Comparison of ENCODE assay signal across 21 mouse cellular contexts in genomic region chr2:26234253-26234652, GRCm38 (mm10). TPM values are rescaled to one million over a fixed set of nuclear protein-coding genes. Genes with fewer than 3 reads are reported as not detected.
DNase-seq lines count a peak whose midpoint lies in the region; ATAC-seq and TF ChIP-seq lines count a peak whose summit lies in the region.
"Had no signal": no experiment of that assay in that cellular context is flagged by ENCODE, and none has a peak within 500 bp of the region (broad histone marks: within the 10 kb centered on the region; RNA-seq: fewer than 3 reads in every experiment).

No protein-coding gene starts in this region.

- TF ChIP-seq EP300 in heart, postnatal 0 days (IDR thresholded peaks at IDR 0.05; ENCODE audit: low read depth), result no peak

- no peak for TF ChIP-seq POLR2A in thymus, adult 2 months (IDR thresholded peaks at IDR 0.05; ENCODE audit: control insufficient read depth, extremely low read depth, insufficient read depth, low read length, poor library complexity)

- H3K4me1 ChIP-seq in heart, postnatal 0 days (ENCODE audit: control insufficient read depth, insufficient read depth), result peaks cover 22% of the 10 kb centered on the region
- H3K4me1 ChIP-seq in heart, embryonic 11.5 days (ENCODE audit: control insufficient read depth, insufficient read depth, low read length), result peaks cover 24% of the 10 kb centered on the region
- H3K4me1 ChIP-seq in thymus, adult 2 months (replicated peaks; ENCODE audit: control insufficient read depth, insufficient read depth, low read length), result peaks cover 41% of the 10 kb centered on the region
- H3K4me1 ChIP-seq in intestine, embryonic 14.5 days (replicated peaks; ENCODE audit: control insufficient read depth, insufficient read depth, low read length), result peaks cover 13% of the 10 kb centered on the region

- H3K9ac ChIP-seq in heart, postnatal 0 days (replicated peaks; ENCODE audit: low read depth, low read length), result no peak overlapping the region
- H3K9ac ChIP-seq in heart, embryonic 11.5 days (ENCODE audit: low read depth, low read length), result no peak overlapping the region
- H3K9ac ChIP-seq in intestine, embryonic 14.5 days (ENCODE audit: low read length), result no peak overlapping the region
- H3K9ac ChIP-seq: hindbrain, embryonic 12.5 days; limb, embryonic 15.5 days; neural tube, embryonic 13.5 days had no signal

- H3K9me3 ChIP-seq in heart, postnatal 0 days (replicated peaks; ENCODE audit: control insufficient read depth, low read length), result no peaks in the 10 kb centered on the region
- H3K9me3 ChIP-seq in heart, embryonic 11.5 days (replicated peaks; ENCODE audit: control insufficient read depth, low read length), result no peaks in the 10 kb centered on the region
- no peaks in the 10 kb centered on the region for H3K9me3 ChIP-seq in intestine, embryonic 14.5 days (ENCODE audit: control insufficient read depth, low read length)
- H3K9me3 ChIP-seq: hindbrain, embryonic 12.5 days; limb, embryonic 15.5 days; neural tube, embryonic 13.5 days had no signal

- H3K27ac ChIP-seq in heart, postnatal 0 days (ENCODE audit: low read depth), result peak overlapping the region; percentile 38; the same call in 1 of the 2 replicates
- H3K27ac ChIP-seq in heart, embryonic 11.5 days (ENCODE audit: low read depth, low read length), result no peak overlapping the region
- H3K27ac ChIP-seq in thymus, adult 2 months (ENCODE audit: control insufficient read depth, insufficient read depth, low read length), result peak overlapping the region; percentile 64
- H3K27ac ChIP-seq in intestine, embryonic 14.5 days (ENCODE audit: low read depth), result peak overlapping the region; percentile 59; the same call in 1 of the 2 replicates
- H3K27ac ChIP-seq: hindbrain, embryonic 12.5 days; limb, embryonic 15.5 days; neural tube, embryonic 13.5 days had no signal

- H3K4me2 ChIP-seq in heart, postnatal 0 days (ENCODE audit: low read depth, low read length), result no peak overlapping the region
- H3K4me2 ChIP-seq in heart, embryonic 11.5 days, result no peak overlapping the region; the same call in 1 of the 2 replicates
- H3K4me2 ChIP-seq in intestine, embryonic 14.5 days (ENCODE audit: low read length), result no peak overlapping the region
- H3K4me2 ChIP-seq: hindbrain, embryonic 12.5 days; limb, embryonic 15.5 days; neural tube, embryonic 13.5 days had no signal

- no peak for TF ChIP-seq CTCF in heart, postnatal 0 days (IDR thresholded peaks at IDR 0.05; ENCODE audit: low read depth)
- no peak for TF ChIP-seq CTCF in thymus, adult 2 months (IDR thresholded peaks at IDR 0.05; ENCODE audit: borderline replicate concordance, control insufficient read depth, extremely low read depth, insufficient read depth, low read length, poor library complexity)

- ATAC-seq in heart, postnatal 0 days (ENCODE audit: insufficient read depth, low read depth), result no peak
- ATAC-seq in heart, embryonic 11.5 days (replicated peaks; ENCODE audit: insufficient number of reproducible peaks, low FRiP score, low TSS enrichment), result no peak
- no peak for ATAC-seq in intestine, embryonic 14.5 days (replicated peaks; ENCODE audit: low FRiP score, low TSS enrichment, low read depth)
- no peak for ATAC-seq in erythroblast, adult 5-6 weeks (replicated peaks; ENCODE audit: low FRiP score, poor library complexity, severe bottlenecking)
- no peak for ATAC-seq in granulocyte monocyte progenitor cell, adult 5-6 weeks (replicated peaks; ENCODE audit: poor library complexity, severe bottlenecking)
- ATAC-seq: forebrain, embryonic 16.5 days had no signal

- H3K4me3 ChIP-seq in heart, postnatal 0 days (ENCODE audit: low read depth, low read length), result no peak overlapping the region
- no peak overlapping the region for H3K4me3 ChIP-seq in heart, embryonic 11.5 days (ENCODE audit: low read depth, low read length)
- H3K4me3 ChIP-seq in thymus, adult 2 months (ENCODE audit: control insufficient read depth, insufficient read depth, low read length), result no peak overlapping the region
- H3K4me3 ChIP-seq in intestine, embryonic 14.5 days (ENCODE audit: low read depth, low read length), result no peak overlapping the region
- H3K4me3 ChIP-seq: hindbrain, embryonic 12.5 days; limb, embryonic 15.5 days; neural tube, embryonic 13.5 days had no signal

- DNase-seq in heart, postnatal 0 days (ENCODE audit: low spot score), result no peak
- DNase-seq in thymus, adult 2 months, result no peak
- no peak for DNase-seq in thymus, postnatal 4 days
- no peak for DNase-seq in intestine, embryonic 14.5 days (ENCODE audit: low spot score)
- DNase-seq: adrenal gland, adult 8-10 months; cerebellum, postnatal 10 days; gastrocnemius, postnatal 36 days; lung, adult 2 months; lung, postnatal 4 days; midbrain, embryonic 14.5 days; right cerebral cortex, adult 18-20 months had no signal

- H3K27me3 ChIP-seq in heart, postnatal 0 days (ENCODE audit: control insufficient read depth, insufficient read depth, low read length), result no peaks in the 10 kb centered on the region
- no peaks in the 10 kb centered on the region for H3K27me3 ChIP-seq in heart, embryonic 11.5 days (ENCODE audit: control insufficient read depth, insufficient read depth, low read length)
- no peaks in the 10 kb centered on the region for H3K27me3 ChIP-seq in thymus, adult 2 months (ENCODE audit: control insufficient read depth, insufficient read depth, low read length)
- no peaks in the 10 kb centered on the region for H3K27me3 ChIP-seq in intestine, embryonic 14.5 days (replicated peaks; ENCODE audit: control insufficient read depth, insufficient read depth, low read length)
- H3K27me3 ChIP-seq: hindbrain, embryonic 12.5 days; limb, embryonic 15.5 days; neural tube, embryonic 13.5 days had no signal

- H3K36me3 ChIP-seq in heart, postnatal 0 days (replicated peaks; ENCODE audit: control insufficient read depth, insufficient read depth, low read length), result no peaks in the 10 kb centered on the region
- H3K36me3 ChIP-seq in heart, embryonic 11.5 days (ENCODE audit: control insufficient read depth, insufficient read depth, low read length), result no peaks in the 10 kb centered on the region
- H3K36me3 ChIP-seq in thymus, adult 2 months (ENCODE audit: control insufficient read depth, insufficient read depth, low read length), result no peaks in the 10 kb centered on the region
- no peaks in the 10 kb centered on the region for H3K36me3 ChIP-seq in intestine, embryonic 14.5 days (ENCODE audit: control insufficient read depth, insufficient read depth, low read length)
- H3K36me3 ChIP-seq: hindbrain, embryonic 12.5 days; neural tube, embryonic 13.5 days had no signal

- WGBS in heart, postnatal 0 days, result 29% methylated on average over 5 of the region's 5 CpGs
- 51% methylated on average over 5 of the region's 5 CpGs for WGBS in heart, embryonic 11.5 days (ENCODE audit: insufficient replicate concordance)
- 13% methylated on average over 5 of the region's 5 CpGs for WGBS in thymus, adult 2 months
- 64% methylated on average over 5 of the region's 5 CpGs for WGBS in intestine, embryonic 14.5 days

RNA-seq across cellular contexts. Expression of gene Qsox2, which starts 3.1 kb away (rescaled TPM):
- total RNA-seq in heart, postnatal 0 days (2014; rRNA removed; ENCODE audit: low replicate concordance), result 8.5 and 15.3 TPM in 2 replicates
- 7.5 and 8.2 TPM in 2 replicates for polyA plus RNA-seq in heart, postnatal 0 days (2015; fragmentation: Nextera tagmentation; extraction: Ambion mirVana)
- polyA plus RNA-seq in heart, embryonic 11.5 days (2014; fragmentation: Nextera tagmentation; extraction: Ambion mirVana), result 11.8 and 15.6 TPM in 2 replicates
- polyA plus RNA-seq in thymus, adult 2 months (2012; rRNA removed), result 18.3 and 22.7 TPM in 2 replicates
- polyA plus RNA-seq in intestine, embryonic 14.5 days (2014; fragmentation: Nextera tagmentation; extraction: Ambion mirVana), result 23.4 and 24.6 TPM in 2 replicates
- 1.7 and 2.1 TPM in 2 replicates for total RNA-seq in erythroblast, adult 5-6 weeks (2015; ENCODE audit: low replicate concordance)
- 0.60 and 1.7 TPM in 2 replicates for total RNA-seq in erythroblast, adult 5-6 weeks (2017; ENCODE audit: low replicate concordance)
- 10.9 and 11.5 TPM in 2 replicates for total RNA-seq in granulocyte monocyte progenitor cell, adult 5-6 weeks (2014; fragmentation: Nextera tagmentation)
- total RNA-seq in granulocyte monocyte progenitor cell, adult 5-6 weeks (2017), result 4.8 and 7.1 TPM in 2 replicates

RNA-seq across cellular contexts. Expression of gene Lhx3, which starts 26.2 kb away (rescaled TPM):
- total RNA-seq in heart, postnatal 0 days (2014; rRNA removed; ENCODE audit: low replicate concordance), result not detected in 2 replicates
- not detected in 2 replicates for polyA plus RNA-seq in heart, postnatal 0 days (2015; fragmentation: Nextera tagmentation; extraction: Ambion mirVana)
- 0.59 and 0.63 TPM in 2 replicates for polyA plus RNA-seq in heart, embryonic 11.5 days (2014; fragmentation: Nextera tagmentation; extraction: Ambion mirVana)
- 0.19 and 0.47 TPM in 2 replicates for polyA plus RNA-seq in thymus, adult 2 months (2012; rRNA removed)
- polyA plus RNA-seq in intestine, embryonic 14.5 days (2014; fragmentation: Nextera tagmentation; extraction: Ambion mirVana), result not detected in 2 replicates
- not detected in 2 replicates for total RNA-seq in erythroblast, adult 5-6 weeks (2015; ENCODE audit: low replicate concordance)
- total RNA-seq in erythroblast, adult 5-6 weeks (2017; ENCODE audit: low replicate concordance), result not detected in 2 replicates
- total RNA-seq in granulocyte monocyte progenitor cell, adult 5-6 weeks (2014; fragmentation: Nextera tagmentation), result not detected in 2 replicates
- not detected in 2 replicates for total RNA-seq in granulocyte monocyte progenitor cell, adult 5-6 weeks (2017)
- total RNA-seq: gastrocnemius, postnatal 36 days had no signal
- polyA plus RNA-seq: C2C12; forebrain, embryonic 16.5 days; heart, embryonic 14.5 days; kidney, embryonic 14.5 days; limb, embryonic 15.5 days; lung, adult 2 months; midbrain, embryonic 14.5 days had no signal
